Mouse (Mus musculus): ENCODE measurements around the gene Bpifa1. TPM values are rescaled to one million over a fixed set of nuclear protein-coding genes. Genes with fewer than 3 reads are reported as not detected.
"Not testable (repeated sequence)": the region's sequence is repeated elsewhere in the genome, so short reads cannot be mapped to it uniquely, and the experiment has no call there.

Gene Bpifa1
- total and polyA plus RNA-seq, 3 experiments: 660 TPM; not detected in 2

DNA sequence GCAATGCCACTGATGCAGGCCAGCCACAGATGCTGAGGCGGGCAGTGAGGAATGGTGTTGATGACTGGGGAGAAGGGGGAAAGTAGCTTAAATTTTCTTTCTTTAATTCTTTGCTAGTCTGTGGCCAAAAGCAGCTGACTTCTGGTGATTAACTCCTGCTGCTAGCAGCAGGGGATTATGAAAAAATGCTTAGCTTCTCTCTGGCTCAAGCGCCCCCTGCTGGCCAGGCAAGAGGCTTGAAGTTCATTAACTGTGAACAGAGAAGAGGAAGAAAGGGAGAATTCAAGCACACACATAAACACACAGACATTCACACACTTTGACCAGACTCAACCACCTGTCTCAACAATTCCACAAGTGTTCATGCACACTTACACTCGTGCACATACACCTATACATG, 15.8 kb downstream of the Bpifa1 start:
- peak in 1 of 2 experiments; percentile 36 for DNase-seq
- Histone ChIP-seq H3K27ac (no peak overlapping the region), H3K27me3 (ENCODE audit: control insufficient read depth, insufficient read depth, low read length) (no peaks in the 10 kb centered on the region), H3K79me2 (replicated peaks; ENCODE audit: control insufficient read depth, insufficient read depth, low read length) (no peaks in the 10 kb centered on the region), H3K4me3 (no peak overlapping the region), H3K9ac (ENCODE audit: low read depth, low read length) (no peak overlapping the region), H3K36me3 (ENCODE audit: control insufficient read depth, insufficient read depth, low read length) (no peaks in the 10 kb centered on the region), H3K4me1 (ENCODE audit: control insufficient read depth, insufficient read depth, low read length) (no peaks in the 10 kb centered on the region)
- peak; percentile 69 for TF ChIP-seq CTCF (IDR thresholded peaks at IDR 0.05)
- no peak for TF ChIP-seq EP300 (IDR thresholded peaks at IDR 0.05; ENCODE audit: insufficient read depth, low read depth, low read length)
- TF ChIP-seq POLR2A (IDR thresholded peaks at IDR 0.05; ENCODE audit: insufficient read depth, low read depth, low read length): no peak
- intact Hi-C loops (cut with DNase I): loop anchor here (2.0 to 5.0 kb wide), 2 partner anchors 112 to 156 kb away; no protein-coding TSS in a partner anchor
- WGBS: 29% methylated on average over 3 of the region's 3 CpGs

DNA sequence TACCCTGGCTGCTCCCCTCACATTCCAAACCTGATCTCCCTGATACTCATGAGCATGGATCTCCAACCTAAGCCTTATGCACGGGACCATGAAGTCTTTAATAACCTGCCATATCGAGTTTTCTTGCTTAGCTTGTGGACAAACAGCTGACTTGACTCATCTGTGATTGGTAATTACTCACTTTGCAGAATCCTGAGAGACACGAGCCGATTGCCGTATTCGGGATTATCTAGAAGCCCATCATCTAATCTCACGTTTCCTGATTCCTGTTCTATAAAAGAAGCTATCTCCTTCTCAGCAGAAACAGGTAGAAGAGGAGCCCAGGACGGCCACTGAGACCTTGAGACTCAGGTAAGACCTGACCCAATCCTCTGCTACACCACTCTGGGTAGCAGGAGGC, 19.6 kb downstream of the Bpifa1 start, which contains the start of gene Bpifa5:
Bpifa5 (plus strand) TSS at position 301 of the 400 bp plus-strand sequence.
- no peak for DNase-seq
- WGBS: 67% methylated on average over 8 of the region's 8 CpGs
- Histone ChIP-seq H3K9ac (ENCODE audit: low read depth, low read length) (no peak within 1 kb of the TSS), H3K4me3 (no peak within 1 kb of the TSS), H3K36me3 (ENCODE audit: control insufficient read depth, insufficient read depth, low read length) (no peaks in the 10 kb centered on the region), H3K4me1 (ENCODE audit: control insufficient read depth, insufficient read depth, low read length) (no peaks in the 10 kb centered on the region), H3K27me3 (ENCODE audit: control insufficient read depth, insufficient read depth, low read length) (no peaks in the 10 kb centered on the region), H3K79me2 (replicated peaks; ENCODE audit: control insufficient read depth, insufficient read depth, low read length) (no peaks in the 10 kb centered on the region), H3K27ac (no peak within 1 kb of the TSS)
- TF ChIP-seq POLR2A (IDR thresholded peaks at IDR 0.05; ENCODE audit: insufficient read depth, low read depth, low read length) (no peak), CTCF (IDR thresholded peaks at IDR 0.05) (no peak), EP300 (IDR thresholded peaks at IDR 0.05; ENCODE audit: insufficient read depth, low read depth, low read length) (no peak)
- intact Hi-C loops (cut with DNase I): no loop called here

- no peaks in the 10 kb centered on the region for H3K4me1 ChIP-seq (ENCODE audit: control insufficient read depth, insufficient read depth, low read length)
- H3K79me2 ChIP-seq (replicated peaks; ENCODE audit: control insufficient read depth, insufficient read depth, low read length): no peaks in the 10 kb centered on the region
- WGBS: 64% methylated on average over 5 of the region's 5 CpGs
- H3K27me3 ChIP-seq (ENCODE audit: control insufficient read depth, insufficient read depth, low read length): no peaks in the 10 kb centered on the region
- no peak overlapping the region for H3K4me3 ChIP-seq
- no peaks in the 10 kb centered on the region for H3K36me3 ChIP-seq (ENCODE audit: control insufficient read depth, insufficient read depth, low read length)
- no peak overlapping the region for H3K9ac ChIP-seq (ENCODE audit: low read depth, low read length)
- DNase-seq: no peak
- intact Hi-C loops (cut with DNase I): no loop called here
- H3K27ac ChIP-seq: no peak overlapping the region
- TF ChIP-seq EP300 (IDR thresholded peaks at IDR 0.05; ENCODE audit: insufficient read depth, low read depth, low read length) (no peak), POLR2A (IDR thresholded peaks at IDR 0.05; ENCODE audit: insufficient read depth, low read depth, low read length) (no peak), CTCF (IDR thresholded peaks at IDR 0.05) (no peak)
These were observed 20.6 kb downstream of the Bpifa1 start for GRCm38 (mm10) chr2:154163306-154163705.

DNA sequence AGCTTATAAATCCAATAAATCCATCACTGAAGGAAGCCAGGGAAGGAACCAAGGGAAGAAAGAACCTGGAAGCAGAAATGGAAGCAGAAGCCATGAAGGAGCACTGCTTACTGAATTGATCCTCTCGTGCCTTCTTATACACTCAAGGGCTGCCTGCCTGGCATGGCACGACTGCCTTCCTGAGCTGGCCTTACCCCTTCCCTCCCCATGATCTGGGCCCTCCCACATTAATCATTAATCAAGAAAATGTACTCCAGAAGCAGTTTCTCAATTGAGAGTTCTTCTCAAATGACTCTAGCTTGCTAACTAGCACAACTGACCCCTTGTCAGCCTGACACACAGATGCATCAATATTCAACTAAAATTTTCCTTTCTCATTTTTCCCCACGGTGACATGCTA, 26.5 kb downstream of the Bpifa1 start:
- no peak overlapping the region for H3K27ac ChIP-seq
- intact Hi-C loops (cut with DNase I): no loop called here
- TF ChIP-seq POLR2A (IDR thresholded peaks at IDR 0.05; ENCODE audit: insufficient read depth, low read depth, low read length) (no peak), EP300 (IDR thresholded peaks at IDR 0.05; ENCODE audit: insufficient read depth, low read depth, low read length) (no peak), CTCF (IDR thresholded peaks at IDR 0.05) (no peak)
- H3K9ac ChIP-seq (ENCODE audit: low read depth, low read length): no peak overlapping the region
- H3K4me1 ChIP-seq (ENCODE audit: control insufficient read depth, insufficient read depth, low read length): no peaks in the 10 kb centered on the region
- WGBS: 69% methylated on average over 3 of the region's 3 CpGs
- no peaks in the 10 kb centered on the region for H3K27me3 ChIP-seq (ENCODE audit: control insufficient read depth, insufficient read depth, low read length)
- no peak overlapping the region for H3K4me3 ChIP-seq
- no peak for DNase-seq
- no peaks in the 10 kb centered on the region for H3K79me2 ChIP-seq (replicated peaks; ENCODE audit: control insufficient read depth, insufficient read depth, low read length)
- H3K36me3 ChIP-seq (ENCODE audit: control insufficient read depth, insufficient read depth, low read length): no peaks in the 10 kb centered on the region

- H3K27me3 ChIP-seq (ENCODE audit: control insufficient read depth, insufficient read depth, low read length): no peaks in the 10 kb centered on the region
- H3K79me2 ChIP-seq (replicated peaks; ENCODE audit: control insufficient read depth, insufficient read depth, low read length): no peaks in the 10 kb centered on the region
- no peaks in the 10 kb centered on the region for H3K4me1 ChIP-seq (ENCODE audit: control insufficient read depth, insufficient read depth, low read length)
- intact Hi-C loops (cut with DNase I): no loop called here
- H3K27ac ChIP-seq: no peak overlapping the region
- H3K9ac ChIP-seq (ENCODE audit: low read depth, low read length): no peak overlapping the region
- no peak for TF ChIP-seq CTCF (IDR thresholded peaks at IDR 0.05)
- TF ChIP-seq POLR2A (IDR thresholded peaks at IDR 0.05; ENCODE audit: insufficient read depth, low read depth, low read length): no peak
- TF ChIP-seq EP300 (IDR thresholded peaks at IDR 0.05; ENCODE audit: insufficient read depth, low read depth, low read length): no peak
- DNase-seq: no peak
- WGBS: 69% methylated on average over 6 of the region's 6 CpGs
- no peaks in the 10 kb centered on the region for H3K36me3 ChIP-seq (ENCODE audit: control insufficient read depth, insufficient read depth, low read length)
- H3K4me3 ChIP-seq: no peak overlapping the region
These were observed 28.9 kb downstream of the Bpifa1 start for GRCm38 (mm10) chr2:154171621-154172020.

DNA sequence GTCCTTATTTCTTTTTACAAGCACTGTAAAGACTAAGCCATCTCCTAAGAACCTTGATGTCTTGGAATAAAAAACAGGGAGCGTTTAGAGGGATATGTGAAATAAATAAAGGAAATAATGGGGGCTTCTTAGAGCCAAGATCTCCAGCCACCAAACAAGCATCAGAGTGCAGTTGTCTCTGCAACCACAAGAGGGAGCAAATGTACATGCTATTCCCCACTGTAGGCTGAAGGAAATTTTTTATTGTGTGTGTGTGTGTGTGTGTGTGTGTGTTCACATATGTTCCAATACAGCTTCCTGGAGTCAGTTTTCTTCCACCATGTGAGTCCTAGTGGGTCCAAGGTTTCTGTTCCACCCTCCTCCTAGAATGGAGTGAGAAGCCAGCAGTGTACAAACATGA, 30.6 kb downstream of the Bpifa1 start:
- 30% methylated on average over 1 of the region's 1 CpGs for WGBS
- intact Hi-C loops (cut with DNase I): loop anchor here (1.0 kb wide), 1 partner anchor 34 kb away; no protein-coding TSS in a partner anchor

GRCm38 (mm10) chr2:154181900-154182299, 39.2 kb downstream of the Bpifa1 start:
- H3K4me1 ChIP-seq (ENCODE audit: control insufficient read depth, insufficient read depth, low read length); H3K79me2 ChIP-seq (replicated peaks; ENCODE audit: control insufficient read depth, insufficient read depth, low read length); DNase-seq; H3K27me3 ChIP-seq (ENCODE audit: control insufficient read depth, insufficient read depth, low read length); H3K27ac ChIP-seq; H3K9ac ChIP-seq (ENCODE audit: low read depth, low read length); H3K36me3 ChIP-seq (ENCODE audit: control insufficient read depth, insufficient read depth, low read length); intact Hi-C loops (cut with DNase I); H3K4me3 ChIP-seq: not testable (repeated sequence)
- WGBS: 84% methylated on average over 7 of the region's 7 CpGs

More for the DNA sequence above, 30.6 kb downstream of the Bpifa1 start:
- TF ChIP-seq POLR2A (IDR thresholded peaks at IDR 0.05; ENCODE audit: insufficient read depth, low read depth, low read length): no peak
- no peak for TF ChIP-seq EP300 (IDR thresholded peaks at IDR 0.05; ENCODE audit: insufficient read depth, low read depth, low read length)
- peak; percentile 75 for TF ChIP-seq CTCF (IDR thresholded peaks at IDR 0.05)
- Histone ChIP-seq H3K9ac (ENCODE audit: low read depth, low read length) (no peak overlapping the region), H3K4me1 (ENCODE audit: control insufficient read depth, insufficient read depth, low read length) (no peaks in the 10 kb centered on the region), H3K4me3 (no peak overlapping the region), H3K27ac (no peak overlapping the region), H3K36me3 (ENCODE audit: control insufficient read depth, insufficient read depth, low read length) (no peaks in the 10 kb centered on the region), H3K27me3 (ENCODE audit: control insufficient read depth, insufficient read depth, low read length) (no peaks in the 10 kb centered on the region), H3K79me2 (replicated peaks; ENCODE audit: control insufficient read depth, insufficient read depth, low read length) (no peaks in the 10 kb centered on the region)
- no peak for DNase-seq

DNA sequence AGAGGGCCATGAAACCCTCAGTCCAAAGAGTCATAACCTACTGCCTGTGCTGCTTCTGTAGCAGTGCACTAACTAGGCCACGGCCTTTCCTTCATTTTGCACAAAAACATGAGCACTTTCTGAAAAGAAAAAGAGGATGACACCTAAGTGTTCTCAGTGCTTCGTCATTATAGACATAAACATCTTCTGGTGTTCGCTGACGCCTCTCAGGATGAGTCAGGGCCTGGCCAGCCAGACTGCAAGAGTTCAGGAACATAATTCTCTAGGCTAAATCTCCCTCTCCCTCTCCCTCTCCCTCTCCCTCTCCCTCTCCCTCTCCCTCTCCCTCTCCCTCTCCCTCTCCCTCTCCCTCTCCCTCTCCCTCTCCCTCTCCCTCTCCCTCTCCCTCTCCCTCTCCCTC, 40.4 kb downstream of the Bpifa1 start:
- H3K36me3 ChIP-seq (ENCODE audit: control insufficient read depth, insufficient read depth, low read length); H3K4me1 ChIP-seq (ENCODE audit: control insufficient read depth, insufficient read depth, low read length); H3K27ac ChIP-seq; H3K4me3 ChIP-seq; DNase-seq; intact Hi-C loops (cut with DNase I); H3K27me3 ChIP-seq (ENCODE audit: control insufficient read depth, insufficient read depth, low read length); H3K9ac ChIP-seq (ENCODE audit: low read depth, low read length); H3K79me2 ChIP-seq (replicated peaks; ENCODE audit: control insufficient read depth, insufficient read depth, low read length): not testable (repeated sequence)
- WGBS: 84% methylated on average over 4 of the region's 4 CpGs

Data from heart, adult 2 months (tissue).